Mouse (Mus musculus) small intestine, adult 2 months (tissue): Measurements from ENCODE around the gene Hist1h3d. TPM values are rescaled to one million over a fixed set of nuclear protein-coding genes. Genes with fewer than 3 reads are reported as not detected.
A peak's percentile ranks its signal among the peaks of the same experiment; 100 is the strongest.
"Not testable (repeated sequence)": the region's sequence is repeated elsewhere in the genome, so short reads cannot be mapped to it uniquely, and the experiment has no call there.

Experiments used
- H3K27ac ChIP-seq: fragments of 200-500 bp; 2 replicates; pipeline ENCODE4 v1.5.1; 2012; ENCODE audit warnings: low read depth, low read length, control low read depth, inconsistent platforms; ENCODE audit not compliant: insufficient read depth
- H3K27me3 ChIP-seq: fragments of 200-500 bp; 2 replicates; pipeline ENCODE4 v1.6.1; 2012; ENCODE audit warnings: mild to moderate bottlenecking, moderate library complexity, low read length, inconsistent platforms; ENCODE audit not compliant: control insufficient read depth, insufficient read depth
- H3K36me3 ChIP-seq: fragments of 200-500 bp; 2 replicates; pipeline ENCODE4 v1.6.1; 2012; ENCODE audit warnings: mild to moderate bottlenecking, low read length, control low read depth, inconsistent platforms; ENCODE audit not compliant: control insufficient read depth, insufficient read depth
- H3K4me1 ChIP-seq: fragments of 200-500 bp; 2 replicates; pipeline ENCODE4 v1.6.1; 2012; ENCODE audit warnings: low read length, inconsistent platforms, mixed read lengths; ENCODE audit not compliant: control insufficient read depth, insufficient read depth, insufficient read length
- H3K4me3 ChIP-seq: fragments of 200-500 bp; 2 replicates; pipeline ENCODE4 v1.5.1; 2012; ENCODE audit warnings: low read depth, mild to moderate bottlenecking, control low read depth, inconsistent platforms, low read length, moderate library complexity
- CTCF ChIP-seq: fragments of 200-500 bp; IDR thresholded peaks from 2 replicates; pipeline ENCODE4 v1.5.1; 2012; ENCODE audit warnings: low read depth, mild to moderate bottlenecking, control low read depth, inconsistent platforms, low read length, moderate library complexity, mixed read lengths; ENCODE audit not compliant: insufficient replicate concordance, insufficient read length; ENCODE audit errors: extremely low read depth
- POLR2A ChIP-seq: fragments of 200-500 bp; IDR thresholded peaks from 2 replicates; pipeline ENCODE4 v1.6.1; 2012; ENCODE audit warnings: low read depth, mild to moderate bottlenecking, control low read depth, inconsistent platforms, low read length, moderate library complexity
- WGBS: fragments of 180-500 bp; shearing (Covaris S2); methylation state at CpG from one replicate; pipeline ENCODE4 v1.1.7; 2018; 5-methylcytosine and 5-hydroxymethylcytosine counted together
- polyA plus RNA-seq: library from polyadenylated mRNA; depleted of rRNA; stranded (reverse); fragments of >200 nt; gene quantifications from 2 replicates; pipeline ENCODE4 v1.2.3, GENCODE M21; 2012

Hist1h3d gene
- polyA plus RNA-seq, 1 experiment, result 24.2 TPM

DNA sequence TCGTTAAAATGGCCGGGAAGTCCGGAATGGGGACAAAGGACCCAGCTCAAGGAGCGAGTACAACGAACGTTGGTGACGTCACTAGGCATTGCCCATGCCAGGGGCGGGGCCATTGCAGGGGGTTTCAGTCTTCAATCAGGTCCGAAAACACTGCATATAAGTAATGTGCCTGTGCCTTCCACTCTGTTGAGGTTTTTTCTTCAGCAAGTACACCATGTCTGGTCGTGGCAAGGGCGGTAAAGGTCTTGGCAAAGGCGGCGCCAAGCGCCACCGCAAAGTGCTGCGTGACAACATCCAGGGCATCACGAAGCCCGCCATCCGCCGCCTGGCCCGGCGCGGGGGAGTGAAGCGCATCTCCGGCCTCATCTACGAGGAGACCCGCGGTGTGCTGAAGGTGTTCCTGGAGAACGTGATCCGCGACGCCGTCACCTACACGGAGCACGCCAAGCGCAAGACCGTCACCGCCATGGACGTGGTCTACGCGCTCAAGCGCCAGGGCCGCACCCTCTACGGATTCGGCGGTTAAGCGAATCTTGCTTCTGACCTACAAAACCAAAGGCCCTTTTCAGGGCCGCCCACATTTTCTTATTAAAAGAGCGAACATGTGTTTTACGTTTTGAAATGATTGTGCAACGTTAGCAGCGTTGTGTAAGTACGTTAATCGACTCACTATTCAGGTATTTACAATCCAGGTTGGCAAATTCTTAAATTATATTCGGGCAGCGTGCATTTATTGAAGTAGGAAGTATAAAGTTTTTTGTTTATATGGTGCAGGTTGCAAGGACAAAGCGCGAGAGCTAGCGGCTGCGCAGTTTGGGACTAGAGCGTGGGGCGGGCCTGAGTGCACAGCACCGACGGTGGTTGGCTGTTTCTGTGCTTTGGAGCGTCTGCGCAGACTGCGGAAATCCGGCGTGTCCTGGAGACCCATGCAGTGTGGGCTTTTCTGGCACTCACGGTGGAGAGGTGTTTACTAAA lies 44.4 kb upstream of the Hist1h3d start, which contains the start of gene Hist1h4h:
Gene Hist1h4h (plus strand): TSS at position 150 of the 975 bp plus-strand sequence.
- Histone ChIP-seq H3K4me3 (peak within 1 kb of the TSS; percentile 66), H3K27ac (peak within 1 kb of the TSS; percentile 99), H3K27me3 (no peaks in the 10 kb centered on the region), H3K4me1 (peaks cover 4% of the 10 kb centered on the region; the same call in 1 of the 2 replicates), H3K36me3 (no peaks in the 10 kb centered on the region)
- under 1% methylated on average over 63 of the region's 70 CpGs for WGBS
- peak; percentile 89 for TF ChIP-seq POLR2A
- no peak for TF ChIP-seq CTCF

DNA sequence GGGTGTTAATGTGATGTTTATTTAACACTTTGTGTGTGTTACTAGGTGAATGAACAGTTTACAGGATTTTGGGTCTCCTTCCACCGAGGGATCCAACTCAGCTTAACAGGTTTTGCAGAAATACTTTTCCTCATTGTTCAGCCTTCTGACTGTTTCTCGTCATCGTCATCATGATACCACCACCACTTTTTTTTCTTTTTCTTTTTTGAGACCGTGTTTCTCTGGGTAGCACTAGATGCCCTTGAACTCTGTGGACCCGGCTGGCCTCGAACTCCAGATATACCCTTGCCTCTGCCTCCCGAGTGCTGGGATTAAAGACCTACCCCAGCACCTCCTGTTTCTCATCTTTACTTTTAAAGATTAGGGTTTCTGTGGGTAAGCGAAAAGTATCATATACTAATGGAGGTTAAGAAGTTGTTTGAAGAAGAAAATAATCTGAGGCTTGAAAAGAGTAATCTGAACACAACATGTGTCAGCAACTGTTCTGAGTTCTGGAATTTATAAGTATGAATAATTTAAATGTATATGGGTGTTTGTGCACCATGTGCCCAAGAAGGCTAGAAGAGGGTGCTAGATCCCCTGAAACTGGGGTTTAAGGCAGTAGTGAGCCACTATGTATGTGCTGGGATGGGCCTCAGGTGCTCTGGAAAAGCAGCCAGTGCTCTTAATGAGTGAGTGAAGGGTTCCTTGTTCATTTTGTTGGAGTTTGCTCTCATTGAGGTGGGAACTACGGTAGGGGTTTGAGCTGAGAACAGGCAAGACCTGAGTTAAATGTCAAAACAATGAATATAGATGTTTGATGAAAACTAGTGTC lies 43.1 kb upstream of the Hist1h3d start:
- peaks cover 5% of the 10 kb centered on the region; the same call in 1 of the 2 replicates for H3K4me1 ChIP-seq
- H3K27ac ChIP-seq, result peak overlapping the region; percentile 99; the same call in 1 of the 2 replicates
- TF ChIP-seq POLR2A (no peak), CTCF (no peak)
- 12% methylated on average over 9 of the region's 9 CpGs for WGBS
- H3K36me3 ChIP-seq, result no peaks in the 10 kb centered on the region
- no peak overlapping the region for H3K4me3 ChIP-seq
- H3K27me3 ChIP-seq, result no peaks in the 10 kb centered on the region

DNA sequence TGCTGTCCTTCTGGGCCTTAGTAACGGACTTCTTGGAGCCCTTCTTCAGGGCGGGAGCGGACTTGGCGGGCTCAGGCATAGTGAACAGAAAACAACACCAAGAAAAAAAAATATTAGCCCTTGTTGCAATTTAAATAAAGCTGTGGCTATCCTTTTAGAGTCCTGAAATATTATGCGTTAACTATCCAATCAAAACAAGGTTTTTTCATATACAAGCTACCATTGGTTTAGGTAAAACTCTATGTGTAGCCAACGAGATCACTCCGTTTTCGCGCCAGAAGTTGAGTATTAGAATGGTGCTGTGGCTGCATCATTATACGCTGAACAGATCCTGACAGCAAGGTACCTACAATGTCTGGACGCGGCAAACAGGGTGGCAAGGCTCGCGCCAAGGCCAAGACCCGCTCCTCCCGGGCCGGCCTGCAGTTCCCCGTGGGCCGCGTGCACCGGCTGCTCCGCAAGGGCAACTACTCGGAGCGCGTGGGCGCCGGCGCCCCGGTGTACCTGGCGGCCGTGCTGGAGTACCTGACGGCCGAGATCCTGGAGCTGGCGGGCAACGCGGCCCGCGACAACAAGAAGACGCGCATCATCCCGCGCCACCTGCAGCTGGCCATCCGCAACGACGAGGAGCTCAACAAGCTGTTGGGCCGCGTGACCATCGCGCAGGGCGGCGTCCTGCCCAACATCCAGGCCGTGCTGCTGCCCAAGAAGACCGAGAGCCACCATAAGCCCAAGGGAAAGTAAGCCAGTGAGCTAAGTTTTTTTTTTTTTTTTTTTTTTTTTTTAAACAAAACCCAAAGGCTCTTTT lies 41.8 kb upstream of the Hist1h3d start, which contains the start of gene Hist1h2af:
Gene Hist1h2af (plus strand): TSS at position 347 of the 808 bp plus-strand sequence.
- not testable (repeated sequence) for H3K27me3 ChIP-seq, H3K4me1 ChIP-seq, H3K36me3 ChIP-seq
- Histone ChIP-seq H3K27ac (peak within 1 kb of the TSS; percentile 85), H3K4me3 (peak within 1 kb of the TSS; percentile 53)
- WGBS, result under 1% methylated on average over 28 of the region's 53 CpGs

DNA sequence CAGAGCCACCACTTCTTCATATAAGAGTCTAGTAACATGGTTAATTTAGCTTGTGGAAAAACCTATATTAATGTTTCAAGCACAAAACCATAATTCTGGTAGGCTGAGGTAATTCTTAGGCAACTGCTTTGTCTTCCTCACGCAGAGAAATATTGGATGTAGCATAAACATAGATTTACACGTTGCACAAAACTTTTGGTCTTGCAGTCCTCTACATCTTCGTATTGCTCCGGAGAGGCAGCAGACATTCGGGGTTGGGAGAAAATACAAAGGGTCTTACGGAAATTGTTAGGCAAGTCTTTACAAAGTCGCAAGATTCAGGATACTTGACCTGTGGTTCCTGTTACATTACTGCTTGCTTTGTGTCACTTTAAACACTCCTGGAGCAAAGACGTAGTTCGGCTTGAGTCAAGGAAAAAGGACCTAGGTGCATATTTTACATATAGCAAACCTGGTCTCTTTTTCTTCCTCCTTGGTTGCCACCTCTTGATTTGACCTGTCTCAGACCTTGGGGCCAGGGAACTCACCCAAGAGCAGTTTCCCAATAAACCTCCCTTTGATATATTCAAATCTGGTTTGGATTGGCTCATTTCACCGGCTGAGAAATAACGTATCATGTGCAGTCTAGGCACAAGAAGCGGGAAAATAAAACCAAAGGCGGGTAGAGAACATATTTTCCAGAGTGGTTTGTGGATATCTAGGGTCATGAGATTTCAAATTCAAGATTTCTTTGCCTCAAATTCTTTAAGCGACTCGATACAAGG lies 41.0 kb upstream of the Hist1h3d start:
- H3K4me3 ChIP-seq, result no peak overlapping the region; the same call in 1 of the 2 replicates
- no peak for TF ChIP-seq CTCF
- TF ChIP-seq POLR2A, result no peak
- H3K27ac ChIP-seq, result peak overlapping the region; percentile 85
- under 1% methylated on average over 15 of the region's 15 CpGs for WGBS
- H3K27me3 ChIP-seq, result no peaks in the 10 kb centered on the region
- H3K36me3 ChIP-seq, result no peaks in the 10 kb centered on the region
- H3K4me1 ChIP-seq, result peaks cover 5% of the 10 kb centered on the region; the same call in 1 of the 2 replicates

DNA sequence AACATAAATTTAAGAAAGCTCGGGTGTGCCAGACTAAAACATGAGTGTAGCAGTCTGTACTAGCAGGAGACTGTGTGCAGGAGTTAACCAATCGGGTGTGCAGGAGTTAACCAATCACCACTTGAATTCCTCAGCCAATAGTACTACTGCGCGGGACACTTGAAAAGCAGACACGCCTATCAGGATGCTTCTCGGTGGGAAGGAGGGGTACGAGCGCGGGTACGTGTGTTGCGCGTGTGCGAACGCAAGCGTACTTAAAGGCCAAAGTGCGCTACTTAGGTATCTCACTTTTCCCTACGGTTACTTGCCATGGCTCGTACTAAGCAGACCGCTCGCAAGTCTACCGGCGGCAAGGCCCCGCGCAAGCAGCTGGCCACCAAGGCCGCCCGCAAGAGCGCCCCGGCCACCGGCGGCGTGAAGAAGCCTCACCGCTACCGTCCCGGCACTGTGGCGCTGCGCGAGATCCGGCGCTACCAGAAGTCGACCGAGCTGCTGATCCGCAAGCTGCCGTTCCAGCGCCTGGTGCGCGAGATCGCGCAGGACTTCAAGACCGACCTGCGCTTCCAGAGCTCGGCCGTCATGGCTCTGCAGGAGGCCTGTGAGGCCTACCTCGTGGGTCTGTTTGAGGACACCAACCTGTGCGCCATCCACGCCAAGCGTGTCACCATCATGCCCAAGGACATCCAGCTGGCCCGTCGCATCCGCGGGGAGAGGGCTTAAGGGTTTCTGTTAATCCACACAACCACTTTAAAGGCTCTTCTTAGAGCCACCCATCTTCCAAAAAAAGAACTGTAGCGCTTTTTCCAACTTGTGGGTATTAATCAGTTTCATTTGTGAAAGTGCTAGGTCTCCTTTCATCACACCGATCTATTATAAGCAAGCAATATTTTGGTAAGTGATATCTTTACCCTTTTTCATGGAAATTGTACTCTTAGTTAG lies 40.2 kb upstream of the Hist1h3d start, which contains the start of gene Hist1h3g:
Gene Hist1h3g (plus strand): TSS at position 286 of the 939 bp plus-strand sequence.
- peak within 1 kb of the TSS; percentile 59 for H3K4me3 ChIP-seq
- H3K27ac ChIP-seq, result peak within 1 kb of the TSS; percentile 85
- under 1% methylated on average over 51 of the region's 62 CpGs for WGBS
- H3K4me1 ChIP-seq, H3K36me3 ChIP-seq, H3K27me3 ChIP-seq: not testable (repeated sequence)
- peak; percentile 27; the same call in 1 of the 2 replicates for TF ChIP-seq POLR2A
